Mouse (Mus musculus): Measurements from ENCODE around the gene Ddx42. TPM values are rescaled to one million over a fixed set of nuclear protein-coding genes. Genes with fewer than 3 reads are reported as not detected.
A peak's percentile ranks its signal among the peaks of the same experiment; 100 is the strongest.

Gene Ddx42
- polyA plus RNA-seq, 2 experiments, result 13.5 to 20.7 TPM

- H3K27ac ChIP-seq, result no peak overlapping the region
- peaks cover 20 to 30% of the 10 kb centered on the region in 2 experiments for H3K4me1 ChIP-seq (replicated peaks; ENCODE audit: control insufficient read depth in 2 of 2, insufficient read depth in 2 of 2, low read length in 1 of 2)
- H3K27me3 ChIP-seq (ENCODE audit: control insufficient read depth, insufficient read depth, low read length), result no peaks in the 10 kb centered on the region
- H3K4me2 ChIP-seq (ENCODE audit: low read depth), result no peak overlapping the region
- H3K36me3 ChIP-seq (replicated peaks; ENCODE audit: control insufficient read depth, insufficient read depth, low read depth), result no peaks in the 10 kb centered on the region
- no peak overlapping the region for H3K4me3 ChIP-seq (ENCODE audit: insufficient read depth in 1 of 2, low read depth in 2 of 2, low read length in 2 of 2)
- no peak for DNase-seq (ENCODE audit: low read depth in 3 of 3, low spot score in 3 of 3)
- no peaks in the 10 kb centered on the region for H3K9me3 ChIP-seq (ENCODE audit: control insufficient read depth, low read length)
- no peak overlapping the region for H3K9ac ChIP-seq (replicated peaks)
- no peak for ATAC-seq (ENCODE audit: insufficient read depth)
- TF ChIP-seq EP300 (IDR thresholded peaks at IDR 0.05; ENCODE audit: low read depth), result no peak
- no peak for TF ChIP-seq CTCF (IDR thresholded peaks at IDR 0.05; ENCODE audit: low read depth)
- 63% methylated on average over 3 of the region's 3 CpGs for WGBS (ENCODE audit: insufficient replicate concordance)
Measured at GRCm38 (mm10) chr11:106175081-106175480, 41.6 kb upstream of the Ddx42 start.

GRCm38 (mm10) chr11:106176372-106176771 is 40.4 kb upstream of the Ddx42 start:
- Histone ChIP-seq H3K4me1 (replicated peaks; ENCODE audit: control insufficient read depth in 2 of 2, insufficient read depth in 2 of 2, low read length in 1 of 2) (peaks cover 20 to 30% of the 10 kb centered on the region in 2 experiments), H3K9ac (replicated peaks) (no peak overlapping the region), H3K4me3 (ENCODE audit: insufficient read depth in 1 of 2, low read depth in 2 of 2, low read length in 2 of 2) (no peak overlapping the region), H3K27ac (no peak overlapping the region), H3K4me2 (ENCODE audit: low read depth) (no peak overlapping the region), H3K36me3 (replicated peaks; ENCODE audit: control insufficient read depth, insufficient read depth, low read depth) (no peaks in the 10 kb centered on the region), H3K9me3 (ENCODE audit: control insufficient read depth, low read length) (no peaks in the 10 kb centered on the region), H3K27me3 (ENCODE audit: control insufficient read depth, insufficient read depth, low read length) (no peaks in the 10 kb centered on the region)
- ATAC-seq (ENCODE audit: insufficient read depth), result no peak
- no peak for TF ChIP-seq CTCF (IDR thresholded peaks at IDR 0.05; ENCODE audit: low read depth)
- TF ChIP-seq EP300 (IDR thresholded peaks at IDR 0.05; ENCODE audit: low read depth), result no peak
- DNase-seq (ENCODE audit: low read depth in 3 of 3, low spot score in 3 of 3), result no peak
- 45% methylated on average over 5 of the region's 5 CpGs for WGBS (ENCODE audit: insufficient replicate concordance)

- Histone ChIP-seq H3K9ac (replicated peaks) (no peak overlapping the region), H3K4me3 (ENCODE audit: insufficient read depth in 1 of 2, low read depth in 2 of 2, low read length in 2 of 2) (no peak overlapping the region), H3K4me1 (replicated peaks; ENCODE audit: control insufficient read depth in 2 of 2, insufficient read depth in 2 of 2, low read length in 1 of 2) (peaks cover 20 to 26% of the 10 kb centered on the region in 2 experiments), H3K27me3 (ENCODE audit: control insufficient read depth, insufficient read depth, low read length) (no peaks in the 10 kb centered on the region), H3K4me2 (ENCODE audit: low read depth) (peak overlapping the region; percentile 47), H3K36me3 (replicated peaks; ENCODE audit: control insufficient read depth, insufficient read depth, low read depth) (no peaks in the 10 kb centered on the region), H3K9me3 (ENCODE audit: control insufficient read depth, low read length) (no peaks in the 10 kb centered on the region), H3K27ac (peak overlapping the region; percentile 48)
- ATAC-seq (ENCODE audit: insufficient read depth) (peak; percentile 95), DNase-seq (ENCODE audit: low read depth in 3 of 3, low spot score in 3 of 3) (peak in 1 of 3 experiments; percentile 41)
- 49% methylated on average over 5 of the region's 5 CpGs for WGBS (ENCODE audit: insufficient replicate concordance)
- TF ChIP-seq CTCF (IDR thresholded peaks at IDR 0.05; ENCODE audit: low read depth) (peak; percentile 29; the same call in 1 of the 2 replicates), EP300 (IDR thresholded peaks at IDR 0.05; ENCODE audit: low read depth) (0 out of 2 replicates have a peak, but pooled peaks have one; percentile 31)
Measured at GRCm38 (mm10) chr11:106178036-106178782, 38.5 kb upstream of the Ddx42 start.

- no peak overlapping the region for H3K4me2 ChIP-seq (ENCODE audit: low read depth)
- no peak overlapping the region for H3K9ac ChIP-seq (replicated peaks)
- no peak overlapping the region for H3K27ac ChIP-seq
- no peak for TF ChIP-seq CTCF (IDR thresholded peaks at IDR 0.05; ENCODE audit: low read depth)
- no peak for TF ChIP-seq EP300 (IDR thresholded peaks at IDR 0.05; ENCODE audit: low read depth)
- no peaks in the 10 kb centered on the region for H3K27me3 ChIP-seq (ENCODE audit: control insufficient read depth, insufficient read depth, low read length)
- H3K4me3 ChIP-seq (ENCODE audit: insufficient read depth in 1 of 2, low read depth in 2 of 2, low read length in 2 of 2), result no peak overlapping the region
- ATAC-seq (ENCODE audit: insufficient read depth), result no peak
- DNase-seq (ENCODE audit: low read depth in 3 of 3, low spot score in 3 of 3), result no peak
- 64% methylated on average over 7 of the region's 7 CpGs for WGBS (ENCODE audit: insufficient replicate concordance)
- H3K36me3 ChIP-seq (replicated peaks; ENCODE audit: control insufficient read depth, insufficient read depth, low read depth), result no peaks in the 10 kb centered on the region
- no peaks in the 10 kb centered on the region for H3K9me3 ChIP-seq (ENCODE audit: control insufficient read depth, low read length)
- peaks cover 20 to 26% of the 10 kb centered on the region in 2 experiments for H3K4me1 ChIP-seq (replicated peaks; ENCODE audit: control insufficient read depth in 2 of 2, insufficient read depth in 2 of 2, low read length in 1 of 2)
Measured at GRCm38 (mm10) chr11:106179711-106180448, 36.8 kb upstream of the Ddx42 start.

- WGBS (ENCODE audit: insufficient replicate concordance), result 51% methylated on average over 2 of the region's 2 CpGs
- Histone ChIP-seq H3K9ac (replicated peaks) (no peak overlapping the region), H3K4me3 (ENCODE audit: insufficient read depth in 1 of 2, low read depth in 2 of 2, low read length in 2 of 2) (no peak overlapping the region), H3K4me1 (replicated peaks; ENCODE audit: control insufficient read depth in 2 of 2, insufficient read depth in 2 of 2, low read length in 1 of 2) (peaks cover 18 to 24% of the 10 kb centered on the region in 2 experiments), H3K9me3 (ENCODE audit: control insufficient read depth, low read length) (no peaks in the 10 kb centered on the region), H3K27ac (no peak overlapping the region), H3K4me2 (ENCODE audit: low read depth) (no peak overlapping the region), H3K36me3 (replicated peaks; ENCODE audit: control insufficient read depth, insufficient read depth, low read depth) (no peaks in the 10 kb centered on the region), H3K27me3 (ENCODE audit: control insufficient read depth, insufficient read depth, low read length) (no peaks in the 10 kb centered on the region)
- no peak for TF ChIP-seq EP300 (IDR thresholded peaks at IDR 0.05; ENCODE audit: low read depth)
- TF ChIP-seq CTCF (IDR thresholded peaks at IDR 0.05; ENCODE audit: low read depth), result no peak
- ATAC-seq (ENCODE audit: insufficient read depth) (no peak), DNase-seq (ENCODE audit: low read depth in 3 of 3, low spot score in 3 of 3) (no peak)
Measured at GRCm38 (mm10) chr11:106180449-106180801, 36.3 kb upstream of the Ddx42 start.

Measured in liver, embryonic 14.5 days (tissue).